Mouse (Mus musculus) ES-E14 (cell line): ENCODE data around the gene Rmi1.

Experiments
- CHD2 ChIP-seq: IDR thresholded peaks from 2 replicates; pipeline ENCODE4 v1.6.1; 2014; ENCODE audit warnings: mild to moderate bottlenecking, low read depth, low read length, inconsistent platforms
- HCFC1 ChIP-seq: IDR thresholded peaks from 2 replicates; pipeline ENCODE4 v1.6.1; 2012; ENCODE audit warnings: low read length, inconsistent platforms, borderline replicate concordance; ENCODE audit not compliant: insufficient read depth
- MAFK ChIP-seq: IDR thresholded peaks from 2 replicates; pipeline ENCODE4 v1.6.1; 2014; ENCODE audit warnings: mild to moderate bottlenecking, low read depth, low read length, inconsistent platforms; ENCODE audit not compliant: insufficient read depth
- ZC3H11A ChIP-seq: IDR thresholded peaks from 2 replicates; pipeline ENCODE4 v1.6.1; 2012; ENCODE audit warnings: low read depth, mild to moderate bottlenecking, inconsistent platforms, low read length, borderline replicate concordance
- ZNF384 ChIP-seq: IDR thresholded peaks from 2 replicates; pipeline ENCODE4 v1.6.1; 2012; ENCODE audit warnings: low read depth, low read length, inconsistent platforms

GRCm38 (mm10) chr13:58385547-58385920 is 16.5 kb upstream of the Rmi1 start:
- no peak for TF ChIP-seq CHD2
- TF ChIP-seq ZNF384: no peak
- no peak for TF ChIP-seq ZC3H11A
- no peak for TF ChIP-seq MAFK
- no peak for TF ChIP-seq HCFC1
